Mouse (Mus musculus): ENCODE measurements around the gene Trp53bp1. TPM values are rescaled to one million over a fixed set of nuclear protein-coding genes. Genes with fewer than 3 reads are reported as not detected.

Trp53bp1 gene
- polyA plus RNA-seq, 1 experiment: 22.7 TPM

GRCm38 (mm10) chr2:121288901-121289729 lies 17.9 kb upstream of the Trp53bp1 start, which contains the start of gene Map1a:
Gene Map1a, plus strand, starts transcription at chr2:121289600.
- Histone ChIP-seq H3ac (ENCODE audit: control insufficient read depth, insufficient read length) (no peak within 1 kb of the TSS), H3K4me2 (ENCODE audit: low read depth) (peak within 1 kb of the TSS; percentile 83), H3K79me2 (ENCODE audit: control insufficient read depth, insufficient read depth) (no peaks in the 10 kb centered on the region), H3K27me3 (ENCODE audit: control insufficient read depth, insufficient read depth, insufficient read length) (no peaks in the 10 kb centered on the region), H3K4me3 (peak within 1 kb of the TSS; percentile 27), H3K36me3 (ENCODE audit: control insufficient read depth, insufficient read depth) (no peaks in the 10 kb centered on the region)
- TF ChIP-seq MAX (IDR thresholded peaks at IDR 0.05; ENCODE audit: low read depth) (no peak), E2F4 (IDR thresholded peaks at IDR 0.05; ENCODE audit: insufficient read depth) (peak; percentile 78), POLR2A (IDR thresholded peaks at IDR 0.05; ENCODE audit: insufficient read length, low read depth) (peak; percentile 34)

- no peak overlapping the region for H3K4me2 ChIP-seq (ENCODE audit: low read depth)
- TF ChIP-seq SRF (IDR thresholded peaks at IDR 0.05; ENCODE audit: control insufficient read depth, insufficient read length, low read depth) (no peak), USF1 (IDR thresholded peaks at IDR 0.05; ENCODE audit: low read depth) (no peak), CEBPB (IDR thresholded peaks at IDR 0.05; ENCODE audit: insufficient read depth, poor library complexity, severe bottlenecking) (no peak), MYOG (IDR thresholded peaks at IDR 0.05; ENCODE audit: control insufficient read depth in 1 of 3, insufficient read depth in 1 of 3, insufficient read length in 2 of 3, low read depth in 2 of 3) (no peak)
- no peaks in the 10 kb centered on the region for H3K27me3 ChIP-seq (ENCODE audit: control insufficient read depth, insufficient read depth, insufficient read length)
- H3K36me3 ChIP-seq (ENCODE audit: control insufficient read depth, insufficient read depth): no peaks in the 10 kb centered on the region
- no peak overlapping the region for H3ac ChIP-seq (ENCODE audit: control insufficient read depth, insufficient read length)
- no peak overlapping the region for H3K4me3 ChIP-seq
- no peaks in the 10 kb centered on the region for H3K79me2 ChIP-seq (ENCODE audit: control insufficient read depth, insufficient read depth)
Observed at GRCm38 (mm10) chr2:121287850-121288249, 16.6 kb upstream of the Trp53bp1 start.

DNA sequence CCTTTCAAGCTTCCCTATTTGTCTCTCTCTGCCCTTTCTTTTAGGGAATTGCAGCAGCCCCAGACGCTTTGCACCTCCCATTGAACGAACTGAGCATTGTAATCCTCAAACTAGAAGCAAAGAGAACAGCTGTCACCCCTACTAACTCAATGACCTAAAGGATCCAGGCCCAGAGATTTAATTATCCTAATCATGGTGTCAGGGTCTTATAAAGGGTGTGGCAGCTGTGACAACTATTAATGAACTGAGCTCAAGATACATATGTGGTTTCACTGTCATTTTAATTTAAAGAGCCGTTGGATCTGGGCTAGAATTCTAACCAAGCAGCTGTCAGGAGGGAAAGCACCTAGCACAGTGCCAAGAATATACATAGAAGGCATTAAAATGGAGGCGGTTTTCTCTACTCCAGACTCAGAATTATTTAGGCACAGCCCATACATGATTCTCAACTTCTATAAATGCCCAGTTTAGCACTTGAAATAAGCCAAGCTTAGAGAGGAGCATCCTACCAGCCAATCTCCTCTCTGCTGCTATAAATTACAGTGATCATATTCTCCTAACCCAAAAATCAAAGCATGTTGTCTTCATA lies 815 bp upstream of the Trp53bp1 start:
- peaks cover 10% of the 10 kb centered on the region for H3K79me2 ChIP-seq (ENCODE audit: control insufficient read depth, insufficient read depth)
- peak overlapping the region; percentile 97 for H3K4me2 ChIP-seq (ENCODE audit: low read depth)
- H3ac ChIP-seq (ENCODE audit: control insufficient read depth, insufficient read length): no peak overlapping the region
- TF ChIP-seq CEBPB (IDR thresholded peaks at IDR 0.05; ENCODE audit: insufficient read depth, poor library complexity, severe bottlenecking) (no peak), E2F4 (IDR thresholded peaks at IDR 0.05; ENCODE audit: insufficient read depth) (no peak), MYOD1 (IDR thresholded peaks at IDR 0.05; ENCODE audit: control insufficient read depth in 1 of 3, insufficient read length in 2 of 3, low read depth in 2 of 3) (peak in 1 of 3 experiments; percentile 2), POLR2AphosphoS2 (IDR thresholded peaks at IDR 0.05; ENCODE audit: insufficient read length, low read depth) (no peak), TCF12 (IDR thresholded peaks at IDR 0.05; ENCODE audit: insufficient read depth, poor library complexity, severe bottlenecking) (no peak), REST (IDR thresholded peaks at IDR 0.05; ENCODE audit: insufficient read depth, insufficient read length) (no peak)
- H3K27me3 ChIP-seq (ENCODE audit: control insufficient read depth, insufficient read depth, insufficient read length): no peaks in the 10 kb centered on the region
- peak overlapping the region; percentile 54 for H3K4me3 ChIP-seq
- H3K36me3 ChIP-seq (ENCODE audit: control insufficient read depth, insufficient read depth): peaks cover 6% of the 10 kb centered on the region

GRCm38 (mm10) chr2:121270521-121271235 lies 529 bp downstream of the Trp53bp1 start:
- no peaks in the 10 kb centered on the region for H3K27me3 ChIP-seq (ENCODE audit: control insufficient read depth, insufficient read depth, insufficient read length)
- H3K36me3 ChIP-seq (ENCODE audit: control insufficient read depth, insufficient read depth): peaks cover 6% of the 10 kb centered on the region
- H3K79me2 ChIP-seq (ENCODE audit: control insufficient read depth, insufficient read depth): peaks cover 10% of the 10 kb centered on the region
- H3K4me3 ChIP-seq: peak overlapping the region; percentile 54
- H3K4me2 ChIP-seq (ENCODE audit: low read depth): peak overlapping the region; percentile 97
- TF ChIP-seq E2F4 (IDR thresholded peaks at IDR 0.05; ENCODE audit: insufficient read depth) (no peak), POLR2AphosphoS2 (IDR thresholded peaks at IDR 0.05; ENCODE audit: insufficient read length, low read depth) (no peak), MYOG (IDR thresholded peaks at IDR 0.05; ENCODE audit: control insufficient read depth in 1 of 3, insufficient read depth in 1 of 3, insufficient read length in 2 of 3, low read depth in 2 of 3) (no peak), MAX (IDR thresholded peaks at IDR 0.05; ENCODE audit: low read depth) (no peak), USF1 (IDR thresholded peaks at IDR 0.05; ENCODE audit: low read depth) (no peak), CEBPB (IDR thresholded peaks at IDR 0.05; ENCODE audit: insufficient read depth, poor library complexity, severe bottlenecking) (no peak), REST (IDR thresholded peaks at IDR 0.05; ENCODE audit: insufficient read depth, insufficient read length) (no peak), TCF12 (IDR thresholded peaks at IDR 0.05; ENCODE audit: insufficient read depth, poor library complexity, severe bottlenecking) (no peak), POLR2A (IDR thresholded peaks at IDR 0.05; ENCODE audit: insufficient read length, low read depth) (no peak), SRF (IDR thresholded peaks at IDR 0.05; ENCODE audit: control insufficient read depth, insufficient read length, low read depth) (no peak), MYOD1 (IDR thresholded peaks at IDR 0.05; ENCODE audit: control insufficient read depth in 1 of 3, insufficient read length in 2 of 3, low read depth in 2 of 3) (no peak), TCF3 (IDR thresholded peaks at IDR 0.05; ENCODE audit: insufficient read length, low read depth) (no peak)
- H3ac ChIP-seq (ENCODE audit: control insufficient read depth, insufficient read length): peak overlapping the region; percentile 30

- Histone ChIP-seq H3K79me2 (ENCODE audit: control insufficient read depth, insufficient read depth) (peaks cover 10% of the 10 kb centered on the region), H3K27me3 (ENCODE audit: control insufficient read depth, insufficient read depth, insufficient read length) (no peaks in the 10 kb centered on the region), H3ac (ENCODE audit: control insufficient read depth, insufficient read length) (no peak overlapping the region), H3K4me2 (ENCODE audit: low read depth) (no peak overlapping the region), H3K4me3 (no peak overlapping the region), H3K36me3 (ENCODE audit: control insufficient read depth, insufficient read depth) (peaks cover 6% of the 10 kb centered on the region)
- TF ChIP-seq POLR2A (IDR thresholded peaks at IDR 0.05; ENCODE audit: insufficient read length, low read depth): no peak
- TF ChIP-seq TCF3 (IDR thresholded peaks at IDR 0.05; ENCODE audit: insufficient read length, low read depth): no peak
- no peak for TF ChIP-seq POLR2AphosphoS2 (IDR thresholded peaks at IDR 0.05; ENCODE audit: insufficient read length, low read depth)
- no peak for TF ChIP-seq MAX (IDR thresholded peaks at IDR 0.05; ENCODE audit: low read depth)
- TF ChIP-seq E2F4 (IDR thresholded peaks at IDR 0.05; ENCODE audit: insufficient read depth): no peak
- TF ChIP-seq MYOD1 (IDR thresholded peaks at IDR 0.05; ENCODE audit: control insufficient read depth in 1 of 3, insufficient read length in 2 of 3, low read depth in 2 of 3): no peak
- TF ChIP-seq REST (IDR thresholded peaks at IDR 0.05; ENCODE audit: insufficient read depth, insufficient read length): no peak
Observed at GRCm38 (mm10) chr2:121268446-121268845, 2.8 kb downstream of the Trp53bp1 start.
